Mouse (Mus musculus): ENCODE results near the gene Sel1l.
A peak's percentile ranks its signal among the peaks of the same experiment; 100 is the strongest.

The Sel1l gene

GRCm38 (mm10) chr12:91778211-91779003 lies 70.5 kb downstream of the Sel1l start:
- no peak for DNase-seq

DNA sequence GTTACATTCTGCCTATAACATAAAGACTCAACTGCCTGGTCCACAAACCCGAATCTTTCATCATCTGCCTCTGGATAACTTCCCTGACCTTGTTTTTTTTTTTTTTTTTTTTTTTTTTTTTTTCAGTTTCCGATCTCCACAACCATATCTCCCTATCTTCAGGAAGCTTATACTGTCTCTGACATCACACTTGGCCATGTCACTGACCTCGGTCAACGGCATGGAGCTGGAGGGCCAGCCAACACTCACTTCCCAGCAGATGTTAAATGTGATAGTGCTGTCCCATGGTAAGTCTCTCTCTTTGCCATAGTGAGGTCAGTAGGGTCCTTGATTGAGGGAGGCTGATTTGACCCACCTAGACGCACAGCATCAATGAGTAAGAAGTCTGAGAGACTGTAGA lies 72.6 kb downstream of the Sel1l start:
- DNase-seq, result no peak

DNA sequence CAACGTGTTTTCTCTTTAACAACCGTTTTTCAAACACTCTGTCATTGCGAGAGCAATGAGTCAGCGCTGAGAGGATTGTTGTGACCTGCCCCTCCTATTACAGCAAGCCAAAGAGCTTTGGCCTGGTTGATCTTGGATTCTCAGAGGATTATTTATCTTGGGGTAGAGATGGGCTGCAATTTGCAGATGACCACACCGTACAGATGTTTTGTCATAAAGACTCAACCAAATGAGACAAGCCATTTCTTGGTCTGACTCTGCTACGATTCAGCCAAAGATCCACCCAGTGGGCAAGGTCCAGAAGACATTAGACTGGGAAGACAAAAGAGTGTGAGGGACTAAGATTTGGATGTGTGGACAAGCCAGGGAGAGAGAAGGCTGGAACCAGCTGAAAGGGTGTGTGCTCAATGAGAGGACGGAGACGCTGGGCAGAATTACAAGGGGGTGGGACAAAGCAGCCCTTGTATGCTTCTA lies 74.1 kb downstream of the Sel1l start:
- DNase-seq, result no peak

DNA sequence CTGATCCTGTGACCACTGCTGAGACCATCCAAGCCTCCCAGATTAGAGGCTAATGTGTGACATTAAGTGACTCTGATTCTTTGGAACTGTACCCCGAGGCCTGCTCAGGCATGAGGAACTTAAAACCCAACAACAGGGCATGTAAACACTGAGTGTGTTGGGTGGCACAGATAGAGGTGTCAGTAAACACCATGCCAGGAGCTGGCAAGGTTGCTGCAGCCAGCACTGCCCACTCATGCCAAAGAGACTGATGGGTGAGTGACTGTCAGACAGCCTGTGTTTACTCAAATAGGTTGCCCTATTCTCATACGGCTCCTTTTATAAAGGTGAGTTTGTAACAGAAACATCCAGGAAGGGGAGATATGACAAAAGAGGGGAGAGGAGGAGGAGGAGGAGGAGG lies 80.1 kb downstream of the Sel1l start:
- DNase-seq, result no peak

DNA sequence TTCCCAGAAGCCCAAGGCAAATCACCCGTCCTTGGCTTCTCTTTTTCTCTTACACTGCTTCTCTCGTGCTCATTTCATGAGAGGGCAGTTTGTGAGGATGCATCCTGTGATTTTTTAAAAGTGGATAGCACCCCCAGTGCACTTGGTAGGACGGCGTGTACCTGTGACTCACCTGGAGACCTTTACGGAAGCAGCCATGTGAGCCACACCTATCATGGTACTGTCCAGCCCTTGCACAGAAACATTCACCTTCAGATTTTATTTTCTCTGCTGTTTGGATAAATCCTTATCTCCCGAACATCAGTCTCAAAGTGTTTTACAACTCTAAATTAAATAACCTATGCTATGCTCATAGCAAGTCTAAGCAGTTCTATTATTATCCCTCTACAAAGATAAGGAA lies 80.8 kb downstream of the Sel1l start:
- no peak for DNase-seq

- DNase-seq, result peak; percentile 77
These were observed 82.4 kb downstream of the Sel1l start for GRCm38 (mm10) chr12:91766338-91767107.

DNA sequence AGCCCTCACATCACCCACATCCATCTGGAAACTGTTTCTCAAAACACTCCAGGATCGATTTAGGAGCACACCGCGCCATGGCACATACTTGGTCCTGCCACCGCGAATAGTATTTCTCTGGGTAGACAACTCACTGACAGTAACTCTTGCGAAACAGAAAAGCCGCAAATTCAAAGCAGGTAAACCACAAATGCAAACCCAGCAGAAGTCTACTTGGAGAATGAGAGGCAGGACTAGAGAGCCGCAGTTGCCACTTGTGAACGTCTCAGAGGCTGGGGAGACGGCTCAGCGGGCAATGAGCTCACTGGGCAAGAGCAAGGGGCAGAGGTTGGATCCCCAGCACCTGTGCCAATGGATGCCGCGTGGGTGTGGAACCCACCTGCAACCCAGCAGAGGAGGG lies 83.5 kb downstream of the Sel1l start:
- peak; percentile 46 for DNase-seq

DNA sequence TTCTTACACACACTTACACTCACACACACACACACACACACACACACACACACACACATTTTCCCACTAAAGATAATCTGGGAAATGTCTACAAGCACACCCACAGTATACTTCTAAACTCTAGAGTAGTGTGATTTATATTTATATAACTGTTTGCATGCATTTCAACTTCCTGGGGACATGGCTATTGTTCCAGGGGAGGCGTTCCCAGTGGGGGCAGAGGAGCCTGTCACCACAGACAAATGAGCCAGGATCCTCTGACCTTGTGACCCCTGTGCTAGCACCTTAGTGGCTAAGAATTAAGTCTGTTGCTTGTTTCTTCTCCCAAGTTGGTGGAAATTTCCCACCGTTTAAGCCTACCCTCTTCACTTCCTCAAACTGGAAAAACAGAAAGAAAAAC lies 83.9 kb downstream of the Sel1l start:
- no peak for DNase-seq

DNA sequence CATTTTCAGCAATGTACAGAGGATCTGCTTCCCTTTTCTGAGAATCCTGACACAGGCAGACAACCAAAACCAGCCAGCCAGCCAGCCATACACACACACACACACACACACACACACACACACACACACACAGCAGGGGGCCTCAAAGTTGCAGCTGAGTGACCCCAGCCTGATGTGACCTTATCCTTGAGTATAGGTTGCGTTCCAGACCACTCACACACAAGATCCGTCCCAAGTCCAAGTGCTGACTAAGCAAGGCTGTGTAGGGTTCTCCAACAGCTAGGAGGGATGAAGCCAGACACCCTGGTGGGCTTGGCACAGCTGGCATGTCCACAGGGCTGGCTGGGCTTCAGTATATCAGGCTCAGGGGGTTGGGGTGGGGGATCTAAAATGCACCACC lies 84.5 kb downstream of the Sel1l start:
- no peak for DNase-seq

GRCm38 (mm10) chr12:91759836-91760235 lies 89.1 kb downstream of the Sel1l start:
- DNase-seq, result no peak

- DNase-seq, result no peak
These were observed 90.9 kb downstream of the Sel1l start for GRCm38 (mm10) chr12:91757854-91758562.

GRCm38 (mm10) chr12:91756562-91757166 lies 92.3 kb downstream of the Sel1l start:
- DNase-seq, result peak; percentile 67
